Mouse (Mus musculus): ENCODE measurements around the gene Chad. TPM values are rescaled to one million over a fixed set of nuclear protein-coding genes. Genes with fewer than 3 reads are reported as not detected.
A peak's percentile ranks its signal among the peaks of the same experiment; 100 is the strongest.

The Chad gene
- total and polyA plus RNA-seq, 3 experiments = 0.08 to 0.11 TPM; not detected in 1

- H3K36me3 ChIP-seq (ENCODE audit: control insufficient read depth in 1 of 2, insufficient read depth in 2 of 2, low read length in 2 of 2) = no peaks in the 10 kb centered on the region
- TF ChIP-seq TAL1 (IDR thresholded peaks at IDR 0.05; ENCODE audit: low read length) (no peak), NRF1 (IDR thresholded peaks at IDR 0.05; ENCODE audit: insufficient read depth, low read depth, low read length, poor library complexity, severe bottlenecking) (no peak), UBTF (IDR thresholded peaks at IDR 0.05; ENCODE audit: borderline replicate concordance, insufficient read depth, low read depth, low read length) (no peak), EP300 (IDR thresholded peaks at IDR 0.05; ENCODE audit: low read depth in 1 of 2, low read length in 2 of 2) (no peak), ZNF384 (IDR thresholded peaks at IDR 0.05; ENCODE audit: low read depth, low read length) (no peak)
- no peak overlapping the region for H3K27ac ChIP-seq (ENCODE audit: control insufficient read depth, low read depth, low read length)
- H3K27me3 ChIP-seq (ENCODE audit: control insufficient read depth in 1 of 2, insufficient read depth in 2 of 2, low read length in 2 of 2) = no peaks in the 10 kb centered on the region
- H3K9ac ChIP-seq (ENCODE audit: control insufficient read depth, low read depth, low read length, poor library complexity, severe bottlenecking) = no peak overlapping the region
- H3K9me3 ChIP-seq (replicated peaks; ENCODE audit: insufficient read depth, low read length) = no peaks in the 10 kb centered on the region
- H3K4me3 ChIP-seq (ENCODE audit: control insufficient read depth in 1 of 2, insufficient read depth in 1 of 2, low read depth in 2 of 2, low read length in 2 of 2) = no peak overlapping the region
- no peak for DNase-seq (ENCODE audit: low read depth, low spot score)
- H3K4me1 ChIP-seq (ENCODE audit: control insufficient read depth in 1 of 2, insufficient read depth in 2 of 2, low read length in 2 of 2) = no peaks in the 10 kb centered on the region; a peak in 1 of 4 replicates
- no peaks in the 10 kb centered on the region for H3K79me2 ChIP-seq (ENCODE audit: control insufficient read depth, insufficient read depth, low read length, poor library complexity)
These were observed 31.7 kb upstream of the Chad start for GRCm38 (mm10) chr11:94533171-94533570.

DNA sequence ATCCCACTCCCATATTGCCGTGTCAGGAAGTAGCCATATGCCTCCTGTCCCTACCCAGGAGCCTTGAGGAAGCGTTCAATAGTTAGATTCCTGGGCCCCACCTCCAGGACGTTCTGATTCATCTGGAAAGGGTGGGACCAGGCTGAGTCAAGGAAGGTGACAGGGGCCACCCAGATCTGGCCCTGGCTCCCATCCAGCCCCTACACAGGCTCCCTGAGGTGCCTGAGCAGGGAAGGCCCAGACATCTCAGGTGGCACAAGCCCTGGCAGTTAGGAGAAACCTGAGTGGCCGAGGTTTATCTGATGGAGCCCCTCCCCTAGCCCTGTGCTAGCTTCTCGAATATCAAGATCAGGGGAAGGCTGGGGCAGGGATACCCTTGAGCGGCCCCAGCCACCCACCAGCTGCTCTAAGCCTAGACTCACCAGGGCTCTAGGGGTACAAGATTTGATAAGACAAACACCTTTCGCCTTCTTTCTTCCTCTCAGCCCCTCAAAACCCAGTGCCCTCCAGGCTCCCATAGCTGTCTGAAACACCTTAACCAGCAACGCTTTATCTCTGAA lies 26.0 kb upstream of the Chad start:
- TF ChIP-seq ETS1 (IDR thresholded peaks at IDR 0.05; ENCODE audit: low read depth, low read length) (no peak), ZNF384 (IDR thresholded peaks at IDR 0.05; ENCODE audit: low read depth, low read length) (no peak), GATA1 (IDR thresholded peaks at IDR 0.05; ENCODE audit: low read depth, low read length) (0 out of 2 replicates have a peak, but pooled peaks have one; percentile 7), POLR2A (IDR thresholded peaks at IDR 0.05; ENCODE audit: control insufficient read depth in 1 of 2, insufficient read depth in 1 of 2, low read depth in 1 of 2, low read length in 2 of 2, poor library complexity in 1 of 2) (0 out of 4 replicates have a peak, but pooled peaks of 1 of the 2 experiments have one; percentile 25), POLR2AphosphoS2 (IDR thresholded peaks at IDR 0.05; ENCODE audit: low read length) (no peak), TAL1 (IDR thresholded peaks at IDR 0.05; ENCODE audit: low read length) (no peak)
- DNase-seq (ENCODE audit: low read depth, low spot score) = no peak

GRCm38 (mm10) chr11:94539761-94540160 lies 25.1 kb upstream of the Chad start:
- no peak for DNase-seq (ENCODE audit: low read depth, low spot score)
- Histone ChIP-seq H3K4me1 (ENCODE audit: control insufficient read depth in 1 of 2, insufficient read depth in 2 of 2, low read length in 2 of 2) (no peaks in the 10 kb centered on the region), H3K36me3 (ENCODE audit: control insufficient read depth in 1 of 2, insufficient read depth in 2 of 2, low read length in 2 of 2) (peaks cover 0 to 1% of the 10 kb centered on the region in 2 experiments; a peak in 2 of 4 replicates), H3K9me3 (replicated peaks; ENCODE audit: insufficient read depth, low read length) (no peaks in the 10 kb centered on the region), H3K9ac (ENCODE audit: control insufficient read depth, low read depth, low read length, poor library complexity, severe bottlenecking) (no peak overlapping the region), H3K27ac (ENCODE audit: control insufficient read depth, low read depth, low read length) (no peak overlapping the region), H3K27me3 (ENCODE audit: control insufficient read depth in 1 of 2, insufficient read depth in 2 of 2, low read length in 2 of 2) (no peaks in the 10 kb centered on the region), H3K4me3 (ENCODE audit: control insufficient read depth in 1 of 2, insufficient read depth in 1 of 2, low read depth in 2 of 2, low read length in 2 of 2) (no peak overlapping the region), H3K79me2 (ENCODE audit: control insufficient read depth, insufficient read depth, low read length, poor library complexity) (no peaks in the 10 kb centered on the region)
- TF ChIP-seq USF2 (IDR thresholded peaks at IDR 0.05; ENCODE audit: borderline replicate concordance in 1 of 2, insufficient read depth in 1 of 2, low read depth in 1 of 2, low read length in 2 of 2) = no peak

More for the DNA sequence above, 26.0 kb upstream of the Chad start:
- H3K4me3 ChIP-seq (ENCODE audit: control insufficient read depth in 1 of 2, insufficient read depth in 1 of 2, low read depth in 2 of 2, low read length in 2 of 2) = no peak overlapping the region
- no peak overlapping the region for H3K9ac ChIP-seq (ENCODE audit: control insufficient read depth, low read depth, low read length, poor library complexity, severe bottlenecking)
- peaks cover 0 to 1% of the 10 kb centered on the region in 2 experiments; a peak in 2 of 4 replicates for H3K36me3 ChIP-seq (ENCODE audit: control insufficient read depth in 1 of 2, insufficient read depth in 2 of 2, low read length in 2 of 2)
- no peaks in the 10 kb centered on the region for H3K79me2 ChIP-seq (ENCODE audit: control insufficient read depth, insufficient read depth, low read length, poor library complexity)
- H3K4me1 ChIP-seq (ENCODE audit: control insufficient read depth in 1 of 2, insufficient read depth in 2 of 2, low read length in 2 of 2) = no peaks in the 10 kb centered on the region
- H3K27me3 ChIP-seq (ENCODE audit: control insufficient read depth in 1 of 2, insufficient read depth in 2 of 2, low read length in 2 of 2) = no peaks in the 10 kb centered on the region
- no peak overlapping the region for H3K27ac ChIP-seq (ENCODE audit: control insufficient read depth, low read depth, low read length)
- H3K9me3 ChIP-seq (replicated peaks; ENCODE audit: insufficient read depth, low read length) = no peaks in the 10 kb centered on the region

Data from MEL (cell line).